Mouse (Mus musculus) liver, embryonic 13.5 days (tissue): ENCODE results near the gene Plcg1. TPM values are rescaled to one million over a fixed set of nuclear protein-coding genes. Genes with fewer than 3 reads are reported as not detected.

Experiments used
- ATAC-seq: fragments of 200-750 bp; cut with Nextera tagmentation; 2 replicates; pipeline ENCODE4 v1.8.0; 2017; ENCODE audit warnings: low read depth, mild to moderate bottlenecking, moderate number of reproducible peaks, moderate library complexity
- DNase-seq: peaks from one replicate; pipeline ENCODE4 v3.0.0; 2022
- H3K27ac ChIP-seq: fragments of 300-500 bp; sonication (generic); 2 replicates; pipeline ENCODE4 v1.5.1; 2015; ENCODE audit warnings: moderate library complexity, mild to moderate bottlenecking, inconsistent platforms
- H3K27me3 ChIP-seq: fragments of 300-500 bp; sonication (generic); 2 replicates; pipeline ENCODE4 v1.6.1; 2015; ENCODE audit warnings: mild to moderate bottlenecking, inconsistent platforms
- H3K36me3 ChIP-seq: fragments of 300-500 bp; sonication (generic); 2 replicates; pipeline ENCODE4 v1.6.1; 2015; ENCODE audit warnings: mild to moderate bottlenecking, inconsistent platforms
- H3K4me1 ChIP-seq: fragments of 300-500 bp; sonication (generic); replicated peaks from 2 replicates; pipeline ENCODE4 v1.6.1; 2015; ENCODE audit warnings: inconsistent platforms
- H3K4me2 ChIP-seq: fragments of 300-500 bp; sonication (generic); 2 replicates; pipeline ENCODE4 v1.6.1; 2015; ENCODE audit warnings: inconsistent platforms, mild to moderate bottlenecking, moderate library complexity
- H3K4me3 ChIP-seq: fragments of 300-500 bp; sonication (generic); replicated peaks from 2 replicates; pipeline ENCODE4 v1.5.1; 2015; ENCODE audit warnings: mild to moderate bottlenecking, inconsistent platforms
- H3K9ac ChIP-seq: fragments of 300-500 bp; sonication (generic); 2 replicates; pipeline ENCODE4 v1.6.1; 2015; ENCODE audit warnings: mild to moderate bottlenecking, inconsistent platforms
- H3K9me3 ChIP-seq: fragments of 300-500 bp; sonication (generic); replicated peaks from 2 replicates; pipeline ENCODE4 v1.6.1; 2016; ENCODE audit warnings: inconsistent platforms
- WGBS: fragments of 180-500 bp; shearing (Covaris S2); methylation state at CpG from one replicate; pipeline ENCODE4 v1.1.7; 2015; ENCODE audit not compliant: insufficient replicate concordance; 5-methylcytosine and 5-hydroxymethylcytosine counted together
- polyA plus RNA-seq: library from polyadenylated mRNA; unstranded; fragments of >200 nt; fragmentation: Nextera tagmentation; extraction: Ambion mirVana; gene quantifications from 2 replicates; pipeline ENCODE4 v1.2.1, GENCODE M21; 2015

Plcg1 gene
- polyA plus RNA-seq, result 4.4 and 5.2 TPM in 2 replicates

- WGBS, result 0% methylated on average over 82 of the region's 99 CpGs
- peaks cover 37% of the 10 kb centered on the region for H3K27me3 ChIP-seq
Observed at GRCm38 (mm10) chr2:160731117-160731838, at the start of gene Plcg1. TSS of gene Plcg1 (plus strand) at chr2:160731300.

GRCm38 (mm10) chr2:160700271-160700670 lies 30.8 kb upstream of the Plcg1 start:
- ATAC-seq (peak; percentile 61), DNase-seq (no peak)
- H3K27ac ChIP-seq, result no peak overlapping the region
- 36% methylated on average over 5 of the region's 5 CpGs for WGBS
- H3K36me3 ChIP-seq, result peaks cover 82% of the 10 kb centered on the region
- no peak overlapping the region for H3K4me2 ChIP-seq
- H3K4me3 ChIP-seq, result no peak overlapping the region
- no peaks in the 10 kb centered on the region for H3K27me3 ChIP-seq
- H3K9me3 ChIP-seq, result no peaks in the 10 kb centered on the region
- no peak overlapping the region for H3K9ac ChIP-seq
- peaks cover 4% of the 10 kb centered on the region; the same call in 1 of the 2 replicates for H3K4me1 ChIP-seq

More at GRCm38 (mm10) chr2:160731117-160731838, at the start of gene Plcg1:
- peak within 1 kb of the TSS; percentile 81 for H3K9ac ChIP-seq
- H3K4me3 ChIP-seq, result peak within 1 kb of the TSS; percentile 89
- ATAC-seq (peak; percentile 92), DNase-seq (peak; percentile 90)
- H3K9me3 ChIP-seq, result no peaks in the 10 kb centered on the region
- peaks cover 6% of the 10 kb centered on the region; the same call in 1 of the 2 replicates for H3K36me3 ChIP-seq
- H3K4me2 ChIP-seq, result peak within 1 kb of the TSS; percentile 97
- H3K27ac ChIP-seq, result peak within 1 kb of the TSS; percentile 36
- H3K4me1 ChIP-seq, result peaks cover 52% of the 10 kb centered on the region

- H3K9me3 ChIP-seq, result no peaks in the 10 kb centered on the region
- H3K36me3 ChIP-seq, result peaks cover 84% of the 10 kb centered on the region
- H3K4me1 ChIP-seq, result peaks cover 4% of the 10 kb centered on the region; the same call in 1 of the 2 replicates
- H3K27me3 ChIP-seq, result no peaks in the 10 kb centered on the region
- no peak for ATAC-seq
- no peak overlapping the region for H3K4me2 ChIP-seq
- no peak overlapping the region for H3K4me3 ChIP-seq
- H3K9ac ChIP-seq, result no peak overlapping the region
- 68% methylated on average over 3 of the region's 3 CpGs for WGBS
- no peak for DNase-seq
- no peak overlapping the region for H3K27ac ChIP-seq
Observed at GRCm38 (mm10) chr2:160701603-160702002, 29.5 kb upstream of the Plcg1 start.

- Histone ChIP-seq H3K27ac (no peak overlapping the region), H3K36me3 (peaks cover 86% of the 10 kb centered on the region), H3K4me2 (no peak overlapping the region), H3K4me3 (no peak overlapping the region), H3K27me3 (no peaks in the 10 kb centered on the region), H3K9me3 (no peaks in the 10 kb centered on the region), H3K9ac (no peak overlapping the region), H3K4me1 (peaks cover 4% of the 10 kb centered on the region; the same call in 1 of the 2 replicates)
- DNase-seq (no peak), ATAC-seq (no peak)
Observed at GRCm38 (mm10) chr2:160702824-160703223, 28.3 kb upstream of the Plcg1 start.

GRCm38 (mm10) chr2:160707673-160708072 lies 23.4 kb upstream of the Plcg1 start:
- DNase-seq (no peak), ATAC-seq (no peak)
- Histone ChIP-seq H3K4me2 (no peak overlapping the region), H3K27ac (no peak overlapping the region), H3K9me3 (no peaks in the 10 kb centered on the region), H3K4me3 (no peak overlapping the region), H3K4me1 (no peaks in the 10 kb centered on the region), H3K27me3 (no peaks in the 10 kb centered on the region), H3K36me3 (peaks cover 90% of the 10 kb centered on the region), H3K9ac (no peak overlapping the region)
- WGBS, result 70% methylated on average over 3 of the region's 3 CpGs

- no peaks in the 10 kb centered on the region for H3K9me3 ChIP-seq
- WGBS, result 87% methylated on average over 4 of the region's 4 CpGs
- no peak overlapping the region for H3K4me3 ChIP-seq
- H3K4me1 ChIP-seq, result no peaks in the 10 kb centered on the region
- H3K27ac ChIP-seq, result no peak overlapping the region
- no peak overlapping the region for H3K4me2 ChIP-seq
- peaks cover 96% of the 10 kb centered on the region for H3K36me3 ChIP-seq
- H3K9ac ChIP-seq, result no peak overlapping the region
- no peaks in the 10 kb centered on the region for H3K27me3 ChIP-seq
- ATAC-seq, result no peak
- no peak for DNase-seq
Observed at GRCm38 (mm10) chr2:160715463-160716030, 15.6 kb upstream of the Plcg1 start.

GRCm38 (mm10) chr2:160717269-160717668 lies 13.8 kb upstream of the Plcg1 start:
- DNase-seq, result no peak
- H3K4me1 ChIP-seq, result no peaks in the 10 kb centered on the region
- H3K36me3 ChIP-seq, result peaks cover 96% of the 10 kb centered on the region
- no peaks in the 10 kb centered on the region for H3K9me3 ChIP-seq
- H3K4me2 ChIP-seq, result no peak overlapping the region
- H3K9ac ChIP-seq, result no peak overlapping the region
- H3K4me3 ChIP-seq, result no peak overlapping the region
- no peak overlapping the region for H3K27ac ChIP-seq
- H3K27me3 ChIP-seq, result no peaks in the 10 kb centered on the region
- 65% methylated on average over 5 of the region's 5 CpGs for WGBS
- ATAC-seq, result no peak

- H3K4me2 ChIP-seq, result no peak overlapping the region
- H3K9me3 ChIP-seq, result no peaks in the 10 kb centered on the region
- H3K4me3 ChIP-seq, result no peak overlapping the region
- H3K9ac ChIP-seq, result no peak overlapping the region
- H3K4me1 ChIP-seq, result no peaks in the 10 kb centered on the region
- peaks cover 96% of the 10 kb centered on the region for H3K36me3 ChIP-seq
- ATAC-seq (no peak), DNase-seq (no peak)
- no peak overlapping the region for H3K27ac ChIP-seq
- WGBS, result 85% methylated on average over 3 of the region's 3 CpGs
- H3K27me3 ChIP-seq, result no peaks in the 10 kb centered on the region
Observed at GRCm38 (mm10) chr2:160718811-160719210, 12.3 kb upstream of the Plcg1 start.

GRCm38 (mm10) chr2:160722714-160723113 lies 8.4 kb upstream of the Plcg1 start:
- no peak overlapping the region for H3K4me3 ChIP-seq
- DNase-seq, result no peak
- 92% methylated on average over 4 of the region's 4 CpGs for WGBS
- peaks cover 67% of the 10 kb centered on the region for H3K36me3 ChIP-seq
- no peaks in the 10 kb centered on the region for H3K27me3 ChIP-seq
- H3K4me2 ChIP-seq, result no peak overlapping the region
- H3K9me3 ChIP-seq, result no peaks in the 10 kb centered on the region
- H3K4me1 ChIP-seq, result no peaks in the 10 kb centered on the region
- no peak overlapping the region for H3K9ac ChIP-seq
- ATAC-seq, result no peak
- no peak overlapping the region for H3K27ac ChIP-seq

GRCm38 (mm10) chr2:160723613-160724375 lies 7.3 kb upstream of the Plcg1 start:
- no peak overlapping the region for H3K4me2 ChIP-seq
- no peaks in the 10 kb centered on the region for H3K27me3 ChIP-seq
- no peaks in the 10 kb centered on the region for H3K4me1 ChIP-seq
- 86% methylated on average over 4 of the region's 4 CpGs for WGBS
- no peak overlapping the region; the same call in 1 of the 2 replicates for H3K27ac ChIP-seq
- no peak overlapping the region for H3K9ac ChIP-seq
- H3K9me3 ChIP-seq, result no peaks in the 10 kb centered on the region
- ATAC-seq (no peak), DNase-seq (no peak)
- H3K4me3 ChIP-seq, result no peak overlapping the region
- H3K36me3 ChIP-seq, result peaks cover 56% of the 10 kb centered on the region

- no peak overlapping the region for H3K9ac ChIP-seq
Observed at GRCm38 (mm10) chr2:160724536-160724935, 6.6 kb upstream of the Plcg1 start.

More at GRCm38 (mm10) chr2:160724536-160724935, 6.6 kb upstream of the Plcg1 start:
- ATAC-seq (no peak), DNase-seq (no peak)
- no peak overlapping the region for H3K27ac ChIP-seq
- H3K4me1 ChIP-seq, result no peaks in the 10 kb centered on the region
- no peak overlapping the region for H3K4me3 ChIP-seq
- H3K9me3 ChIP-seq, result no peaks in the 10 kb centered on the region
- peaks cover 49% of the 10 kb centered on the region for H3K36me3 ChIP-seq
- 85% methylated on average over 5 of the region's 5 CpGs for WGBS
- H3K4me2 ChIP-seq, result no peak overlapping the region
- H3K27me3 ChIP-seq, result no peaks in the 10 kb centered on the region
